Mouse (Mus musculus) brain, adult 2 months (tissue): ENCODE results near the gene Sf3a2.
"Not testable (repeated sequence)": the region's sequence is repeated elsewhere in the genome, so short reads cannot be mapped to it uniquely, and the experiment has no call there.

Source experiments
- DNase-seq: peaks from one replicate; pipeline ENCODE4 v3.0.0; 2011; ENCODE audit warnings: low read depth, low spot score

The Sf3a2 gene

DNA sequence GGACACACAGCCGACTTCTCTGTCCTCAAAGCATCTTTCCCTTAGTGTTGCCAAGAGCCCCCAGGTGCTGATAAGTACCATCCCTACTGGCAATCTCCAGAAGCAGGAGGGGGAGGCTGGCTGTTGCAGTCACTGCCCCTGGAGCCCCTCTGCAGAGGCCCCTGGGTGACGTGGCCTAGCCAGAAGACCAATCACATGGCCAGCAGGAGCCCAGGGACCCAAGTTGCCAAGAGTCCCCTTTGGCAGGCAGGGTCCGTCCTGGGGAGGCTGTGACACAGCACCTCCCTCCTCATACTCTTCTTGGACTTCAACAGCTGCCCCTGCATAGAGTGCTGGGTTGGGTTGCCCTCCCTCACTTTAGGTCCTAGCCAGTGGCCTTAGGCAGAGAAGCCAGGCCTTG, 5.0 kb downstream of the Sf3a2 start:
- no peak for DNase-seq

- DNase-seq, result no peak
Measured at GRCm38 (mm10) chr10:80804340-80804739, 6.3 kb downstream of the Sf3a2 start.

GRCm38 (mm10) chr10:80804916-80805315, 6.9 kb downstream of the Sf3a2 start, which contains the start of gene Amh:
Gene Amh (plus strand): TSS chr10:80805243.
- DNase-seq, result no peak

GRCm38 (mm10) chr10:80805322-80805721, 7.3 kb downstream of the Sf3a2 start:
- no peak for DNase-seq

DNA sequence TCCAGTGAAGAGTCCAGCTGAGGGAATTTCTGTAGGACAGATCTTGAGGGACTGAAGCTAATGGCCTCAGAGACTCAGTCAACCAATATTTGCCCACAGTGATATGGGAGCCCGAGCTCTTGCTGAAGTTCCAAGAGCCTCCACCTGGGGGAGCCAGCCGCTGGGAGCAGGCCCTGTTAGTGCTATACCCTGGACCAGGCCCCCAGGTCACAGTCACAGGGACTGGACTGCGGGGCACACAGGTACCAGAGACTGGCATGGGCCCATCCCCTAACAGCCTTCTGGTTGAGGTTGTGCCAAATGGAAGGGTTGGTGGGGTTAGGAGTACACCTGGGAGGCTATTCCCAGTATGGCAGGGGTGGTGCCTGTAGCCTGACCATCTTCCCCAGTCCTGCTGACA, 7.9 kb downstream of the Sf3a2 start:
- peak; percentile 78 for DNase-seq

- DNase-seq, result no peak
Measured at GRCm38 (mm10) chr10:80806341-80807056, 8.5 kb downstream of the Sf3a2 start.

DNA sequence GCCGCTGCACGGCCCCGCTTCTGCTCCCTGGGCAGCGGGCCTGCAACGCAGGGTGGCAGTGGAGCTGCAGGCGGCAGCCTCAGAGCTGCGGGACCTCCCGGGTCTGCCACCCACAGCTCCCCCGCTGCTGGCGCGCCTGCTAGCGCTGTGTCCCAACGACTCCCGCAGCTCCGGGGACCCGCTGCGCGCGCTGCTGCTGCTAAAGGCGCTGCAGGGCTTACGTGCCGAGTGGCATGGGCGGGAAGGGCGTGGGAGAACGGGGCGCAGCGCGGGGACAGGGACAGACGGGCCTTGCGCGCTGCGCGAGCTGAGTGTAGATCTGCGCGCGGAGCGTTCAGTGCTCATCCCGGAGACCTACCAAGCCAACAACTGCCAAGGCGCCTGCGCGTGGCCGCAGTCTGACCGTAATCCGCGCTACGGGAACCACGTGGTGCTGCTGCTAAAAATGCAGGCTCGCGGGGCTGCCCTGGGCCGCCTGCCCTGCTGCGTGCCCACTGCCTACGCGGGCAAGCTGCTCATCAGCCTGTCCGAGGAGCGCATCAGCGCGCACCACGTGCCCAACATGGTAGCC, 9.1 kb downstream of the Sf3a2 start:
- DNase-seq, result peak; percentile 97

DNA sequence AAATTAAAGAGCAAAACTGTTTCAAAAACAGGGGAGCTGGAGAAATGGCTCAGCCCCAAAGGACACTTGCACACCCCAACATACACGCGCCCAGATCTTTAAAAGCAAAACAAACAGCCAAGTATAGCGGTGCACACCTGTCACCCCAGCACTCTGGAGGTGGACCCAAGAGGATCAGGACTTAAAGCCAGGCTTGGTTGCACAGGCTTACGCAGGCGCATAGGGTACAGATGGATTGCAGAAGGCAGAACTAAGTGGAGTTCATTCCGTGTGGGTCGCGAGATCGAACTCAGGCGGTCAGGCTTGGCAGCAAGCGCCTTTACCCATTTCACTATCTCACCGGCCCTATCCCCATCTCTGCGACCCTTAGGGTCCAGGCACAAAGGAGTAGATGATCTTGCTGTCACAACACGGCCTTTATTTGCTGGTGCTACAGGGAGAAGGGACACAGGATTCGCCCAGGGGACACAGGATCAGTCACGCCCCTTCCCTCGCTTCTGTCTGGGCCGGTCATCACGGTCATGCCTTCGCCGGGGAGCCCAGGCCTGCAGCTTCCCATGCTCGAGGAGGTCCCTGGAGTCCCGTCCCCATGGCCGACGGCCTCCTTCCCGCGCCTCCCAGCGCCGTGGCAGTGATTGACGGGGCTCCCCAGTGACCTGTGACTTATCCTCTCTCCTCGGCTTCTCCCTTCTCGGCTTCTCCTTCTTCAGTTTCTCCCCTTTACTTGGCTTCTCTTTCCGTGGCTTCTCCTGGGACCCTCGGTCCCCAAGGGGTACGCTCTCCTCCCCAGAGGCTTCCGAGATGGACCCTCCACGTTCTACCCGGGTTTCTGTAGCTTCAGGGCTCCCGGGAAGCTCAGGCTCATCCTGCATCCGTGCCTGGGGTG, 10.3 kb downstream of the Sf3a2 start:
- DNase-seq, result peak; percentile 73

- DNase-seq, result peak; percentile 71
Measured at GRCm38 (mm10) chr10:80808985-80809632, 11.1 kb downstream of the Sf3a2 start.

DNA sequence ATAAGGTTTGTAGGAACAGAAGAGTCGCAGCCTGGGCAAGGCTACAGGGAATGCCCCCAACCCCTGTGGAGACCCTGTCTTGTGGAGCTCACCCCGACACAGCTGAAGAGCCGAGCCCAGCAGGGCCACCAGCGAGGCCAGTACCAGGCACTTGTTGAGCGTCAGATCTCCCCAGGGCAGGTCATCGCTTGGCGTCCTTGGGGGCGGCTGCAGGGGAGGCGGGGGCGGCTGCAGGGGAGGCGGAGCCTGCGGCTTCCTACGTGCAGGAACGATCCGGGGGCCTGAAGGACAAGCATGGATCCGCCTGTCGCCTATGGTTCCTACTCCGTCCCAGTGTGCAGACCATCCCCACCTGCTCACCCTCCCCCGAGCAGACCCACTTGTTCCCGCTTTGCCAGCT, 12.1 kb downstream of the Sf3a2 start:
- DNase-seq, result no peak

DNA sequence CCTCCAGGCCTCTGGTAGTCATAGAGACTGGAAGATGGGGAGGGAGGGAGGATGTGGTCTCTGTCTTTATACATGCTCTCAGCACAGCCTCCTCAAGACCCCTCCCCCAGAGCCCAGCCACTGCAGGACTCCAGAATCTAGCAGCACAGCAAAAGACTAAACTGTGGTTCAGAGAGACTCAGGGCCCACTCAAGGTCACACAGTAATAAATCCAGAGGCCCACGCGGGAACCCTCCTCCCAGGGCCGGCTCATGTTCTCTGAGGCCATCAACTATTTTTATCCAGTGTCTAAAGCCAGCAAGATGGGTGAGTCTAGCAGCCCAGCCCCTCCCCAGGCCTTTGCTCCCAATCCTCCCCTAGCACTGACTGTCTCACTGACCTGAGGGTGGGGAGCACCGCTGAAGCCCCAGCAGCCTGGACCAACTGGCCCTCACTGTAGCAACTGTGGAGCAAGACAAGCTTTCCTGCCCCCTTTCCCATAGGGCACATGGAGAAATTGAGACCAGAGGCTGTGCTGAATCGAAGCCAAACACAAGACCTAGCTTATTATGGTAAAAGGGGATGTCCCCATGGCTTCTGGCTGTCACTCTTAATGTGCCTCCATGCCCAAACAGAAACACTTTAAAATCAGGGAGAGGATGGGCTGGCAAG, 14.5 kb downstream of the Sf3a2 start:
- DNase-seq, result no peak

DNA sequence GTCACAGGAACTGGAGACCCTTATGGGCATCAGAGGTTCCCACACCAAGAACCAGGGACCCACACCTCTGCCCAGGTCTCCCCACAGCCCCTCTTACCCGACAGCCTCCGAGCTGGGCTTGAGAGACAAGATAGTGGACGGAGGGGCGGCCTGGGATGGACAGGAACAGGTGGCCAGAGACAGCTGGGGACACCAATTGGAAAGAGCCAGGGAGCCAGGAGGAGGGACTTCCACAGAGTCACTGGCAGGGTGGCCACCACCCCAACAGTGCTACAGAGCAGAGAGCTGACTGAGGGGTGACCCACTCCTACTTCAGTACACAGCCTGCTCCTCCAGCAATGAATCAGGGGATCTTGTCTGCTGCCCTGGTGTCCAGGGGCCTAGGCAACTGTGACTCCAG, 15.4 kb downstream of the Sf3a2 start, which contains the start of gene Jsrp1:
Gene Jsrp1 (minus strand): TSS at position 133 of the 400 bp plus-strand sequence.
- no peak for DNase-seq

DNA sequence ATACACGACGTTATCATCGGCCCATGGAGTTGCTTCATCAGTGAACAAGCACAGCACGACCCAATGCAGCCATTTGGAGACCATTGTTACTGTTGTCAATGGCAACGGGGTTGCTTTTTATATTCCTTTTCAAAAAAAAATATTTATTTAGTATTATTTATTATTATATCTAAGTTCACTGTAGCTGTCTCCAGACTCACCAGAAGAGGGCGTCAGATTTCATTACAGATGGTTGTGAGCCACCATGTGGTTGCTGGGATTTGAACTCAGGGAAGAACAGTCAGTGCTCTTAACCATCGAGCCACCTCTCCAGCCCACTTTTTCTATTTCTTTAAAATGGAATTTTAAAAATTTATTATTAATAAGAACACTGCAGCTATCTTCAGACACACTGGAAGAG, 16.8 kb downstream of the Sf3a2 start:
- no peak for DNase-seq

- DNase-seq, result not testable (repeated sequence)
Measured at GRCm38 (mm10) chr10:80816303-80816702, 18.3 kb downstream of the Sf3a2 start.

- DNase-seq, result no peak
Measured at GRCm38 (mm10) chr10:80817164-80817563, 19.2 kb downstream of the Sf3a2 start.

DNA sequence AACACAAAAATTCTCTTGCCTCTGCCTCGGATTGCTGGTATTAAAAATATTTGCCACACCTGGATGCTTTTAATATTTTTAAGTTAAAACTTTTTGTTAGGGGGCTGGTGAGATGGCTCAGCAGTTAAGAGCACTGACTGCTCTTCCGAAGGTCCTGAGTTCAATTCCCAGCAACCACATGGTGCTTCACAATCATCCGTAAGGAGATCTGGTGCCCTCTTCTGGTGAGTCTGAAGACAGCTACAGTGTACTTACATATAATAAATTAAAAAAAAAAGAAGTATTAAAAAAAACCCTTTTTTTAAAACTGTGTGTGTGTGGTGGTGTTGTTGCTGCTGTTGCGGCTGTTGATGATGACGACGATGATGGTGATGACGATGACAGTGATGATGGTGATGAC, 20.0 kb downstream of the Sf3a2 start:
- not testable (repeated sequence) for DNase-seq

GRCm38 (mm10) chr10:80818599-80819281, 20.7 kb downstream of the Sf3a2 start:
- no peak for DNase-seq

- no peak for DNase-seq
Measured at GRCm38 (mm10) chr10:80819406-80819805, 21.4 kb downstream of the Sf3a2 start.

- DNase-seq, result no peak
Measured at GRCm38 (mm10) chr10:80821991-80822390, 24.0 kb downstream of the Sf3a2 start.

DNA sequence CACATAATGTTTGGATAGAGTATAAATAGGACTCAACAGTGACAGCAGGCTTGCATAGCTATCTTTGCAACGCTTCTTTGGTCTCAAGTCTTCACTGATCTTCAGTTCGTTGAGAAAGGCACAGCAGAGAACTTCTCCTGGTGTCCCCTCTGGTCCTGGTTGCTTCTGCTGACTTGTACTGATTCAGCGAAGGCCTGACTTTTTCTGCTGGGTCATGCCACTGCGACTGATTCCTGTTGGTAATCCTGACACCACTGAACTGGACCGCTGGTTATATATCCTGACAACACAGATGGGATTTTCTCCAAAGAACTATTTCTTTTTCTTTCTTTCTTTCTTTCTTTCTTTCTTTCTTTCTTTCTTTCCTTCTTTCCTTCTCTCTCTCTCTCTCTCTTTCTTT, 24.5 kb downstream of the Sf3a2 start:
- DNase-seq, result no peak

DNA sequence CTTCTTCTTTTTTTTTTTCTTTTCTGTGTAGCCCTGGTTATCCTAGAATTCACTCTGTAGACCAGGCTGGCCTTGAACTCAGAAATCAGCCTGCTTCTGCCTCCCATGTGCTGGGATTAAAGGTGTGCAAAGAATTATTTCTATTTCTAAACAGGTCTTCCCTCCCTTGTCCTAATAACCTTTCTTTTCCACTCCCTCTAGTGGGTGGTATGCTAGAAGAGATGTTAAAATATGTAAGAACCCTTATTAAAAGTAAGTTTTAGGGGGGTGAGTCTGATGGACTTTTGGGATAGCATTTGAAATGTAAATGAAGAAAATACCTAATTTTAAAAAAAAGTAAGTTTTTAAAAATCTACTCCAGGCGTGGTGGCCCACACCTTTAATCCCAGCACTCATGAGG, 25.3 kb downstream of the Sf3a2 start:
- DNase-seq, result no peak
